Mouse (Mus musculus) kidney, adult 2 months (tissue): ENCODE data around the gene Dcpp2.

Experiments used
- CTCF ChIP-seq: fragments of 200-500 bp; conservative IDR thresholded peaks from 2 replicates; pipeline ENCODE4 v1.5.1; 2011; ENCODE audit warnings: low read depth, mild to moderate bottlenecking, control low read depth, low read length, moderate library complexity, mixed read lengths; ENCODE audit not compliant: insufficient read depth, insufficient read length
- POLR2A ChIP-seq: fragments of 200-500 bp; IDR thresholded peaks from one replicate; pipeline ENCODE4 v1.6.1; 2011; ENCODE audit warnings: low read depth, low read length, control low read depth

GRCm38 (mm10) chr17:23853292-23853691 is 27.4 kb upstream of the Dcpp2 start:
- peak; percentile 75 for TF ChIP-seq CTCF
- no peak for TF ChIP-seq POLR2A
